Mouse (Mus musculus) ES-Bruce4 (cell line): ENCODE data around the gene Glmn. TPM values are rescaled to one million over a fixed set of nuclear protein-coding genes. Genes with fewer than 3 reads are reported as not detected.

Experiments used
- H3K27ac ChIP-seq: 2 replicates; pipeline ENCODE4 v1.5.1; 2012; ENCODE audit warnings: low read length, inconsistent platforms; ENCODE audit not compliant: insufficient read depth
- H3K27me3 ChIP-seq: 2 replicates; pipeline ENCODE4 v1.6.1; 2012; ENCODE audit warnings: mild to moderate bottlenecking, low read length, inconsistent platforms; ENCODE audit not compliant: control insufficient read depth, poor library complexity, insufficient read depth, severe bottlenecking
- H3K36me3 ChIP-seq: 2 replicates; pipeline ENCODE4 v1.6.1; 2012; ENCODE audit warnings: inconsistent platforms, mild to moderate bottlenecking, low read length, moderate library complexity; ENCODE audit not compliant: control insufficient read depth, poor library complexity, insufficient read depth, severe bottlenecking
- H3K4me1 ChIP-seq: one replicate; pipeline ENCODE4 v1.8.1; 2011; ENCODE audit warnings: low read length; ENCODE audit not compliant: control insufficient read depth, insufficient read depth
- H3K4me3 ChIP-seq: 2 replicates; pipeline ENCODE4 v1.5.1; 2011; ENCODE audit warnings: low read depth, mild to moderate bottlenecking, low read length
- H3K9ac ChIP-seq: 2 replicates; pipeline ENCODE4 v1.6.1; 2012; ENCODE audit warnings: low read depth, mild to moderate bottlenecking, inconsistent platforms; ENCODE audit not compliant: poor library complexity, severe bottlenecking
- H3K9me3 ChIP-seq: replicated peaks from 2 replicates; pipeline ENCODE4 v1.6.1; 2012; ENCODE audit warnings: mild to moderate bottlenecking, low read length, inconsistent platforms; ENCODE audit not compliant: control insufficient read depth, poor library complexity, insufficient read depth, severe bottlenecking
- CTCF ChIP-seq: IDR thresholded peaks from one replicate; pipeline ENCODE4 v1.8.1; 2011; ENCODE audit warnings: low read depth, low read length
- EP300 ChIP-seq: IDR thresholded peaks from 2 replicates; pipeline ENCODE4 v1.6.1; 2011; ENCODE audit warnings: low read depth, low read length; ENCODE audit not compliant: insufficient read depth
- POLR2A ChIP-seq: IDR thresholded peaks from one replicate; pipeline ENCODE4 v1.8.1; 2011; ENCODE audit warnings: low read length; ENCODE audit not compliant: insufficient read depth
- polyA plus RNA-seq: library from polyadenylated mRNA; stranded (reverse); fragments of >200 nt; gene quantifications from 2 replicates; pipeline ENCODE4 v1.2.4, GENCODE M21; 2011; ENCODE audit warnings: low read depth; ENCODE audit not compliant: missing spikeins, insufficient read depth, insufficient read length

The Glmn gene
- polyA plus RNA-seq, 1 experiment = 27.4 TPM

GRCm38 (mm10) chr5:107621327-107621726 lies 23.6 kb upstream of the Glmn start:
- TF ChIP-seq POLR2A (no peak), EP300 (no peak), CTCF (no peak)
- Histone ChIP-seq H3K27ac (no peak overlapping the region), H3K9ac (no peak overlapping the region), H3K4me3 (no peak overlapping the region), H3K36me3 (peaks cover 24% of the 10 kb centered on the region), H3K4me1 (no peaks in the 10 kb centered on the region), H3K27me3 (no peaks in the 10 kb centered on the region), H3K9me3 (no peaks in the 10 kb centered on the region)

DNA sequence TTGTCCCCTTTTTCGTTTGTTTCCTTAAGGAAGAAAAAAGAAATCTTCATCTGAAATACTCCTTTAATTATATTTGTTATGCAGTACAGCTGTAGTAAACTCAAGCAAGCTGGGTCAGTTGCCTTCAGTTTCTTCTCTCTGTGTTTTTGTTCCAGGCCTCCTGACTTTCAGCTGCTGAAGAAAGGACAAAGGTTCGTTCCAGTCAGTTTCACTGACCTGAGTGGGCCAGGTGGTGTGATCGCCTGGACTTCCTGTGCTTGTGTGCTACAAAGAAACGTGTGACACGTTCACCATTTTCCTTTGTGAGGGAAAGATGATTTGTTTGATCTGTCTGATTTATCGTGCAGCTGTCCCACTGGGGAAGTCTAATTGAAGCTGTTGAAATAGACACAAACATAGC lies 20.3 kb upstream of the Glmn start:
- TF ChIP-seq CTCF (no peak), POLR2A (no peak), EP300 (no peak)

GRCm38 (mm10) chr5:107611224-107611623 lies 13.5 kb upstream of the Glmn start:
- TF ChIP-seq EP300 = no peak
- peak; percentile 23 for TF ChIP-seq CTCF
- Histone ChIP-seq H3K9me3 (no peaks in the 10 kb centered on the region), H3K9ac (no peak overlapping the region), H3K27me3 (no peaks in the 10 kb centered on the region), H3K4me3 (no peak overlapping the region), H3K4me1 (no peaks in the 10 kb centered on the region), H3K27ac (no peak overlapping the region), H3K36me3 (peaks cover 16% of the 10 kb centered on the region)

More for the DNA sequence above, 20.3 kb upstream of the Glmn start:
- no peaks in the 10 kb centered on the region for H3K4me1 ChIP-seq
- H3K4me3 ChIP-seq = no peak overlapping the region
- peaks cover 29% of the 10 kb centered on the region for H3K36me3 ChIP-seq
- no peak overlapping the region for H3K27ac ChIP-seq
- H3K9me3 ChIP-seq = no peaks in the 10 kb centered on the region
- H3K27me3 ChIP-seq = no peaks in the 10 kb centered on the region
- H3K9ac ChIP-seq = no peak overlapping the region

- TF ChIP-seq POLR2A (no peak), CTCF (no peak), EP300 (no peak)
- Histone ChIP-seq H3K4me3 (no peak overlapping the region), H3K9me3 (no peaks in the 10 kb centered on the region), H3K36me3 (peaks cover 18% of the 10 kb centered on the region; the same call in 1 of the 2 replicates), H3K27ac (no peak overlapping the region), H3K27me3 (no peaks in the 10 kb centered on the region), H3K9ac (peak overlapping the region; percentile 83), H3K4me1 (peaks cover 2% of the 10 kb centered on the region)
These were observed 692 bp upstream of the Glmn start for GRCm38 (mm10) chr5:107598380-107598779.

- Histone ChIP-seq H3K4me1 (no peaks in the 10 kb centered on the region), H3K9ac (no peak overlapping the region), H3K27me3 (no peaks in the 10 kb centered on the region), H3K36me3 (no peaks in the 10 kb centered on the region), H3K27ac (no peak overlapping the region), H3K9me3 (0 out of 2 replicates have a peak, but pooled peaks cover 2% of the 10 kb centered on the region), H3K4me3 (no peak overlapping the region)
- no peak for TF ChIP-seq POLR2A
- no peak for TF ChIP-seq CTCF
- no peak for TF ChIP-seq EP300
These were observed 28.5 kb downstream of the Glmn start for GRCm38 (mm10) chr5:107569148-107569547.

- no peak overlapping the region for H3K9ac ChIP-seq
- H3K27me3 ChIP-seq = no peaks in the 10 kb centered on the region
- H3K4me1 ChIP-seq = no peaks in the 10 kb centered on the region
- H3K27ac ChIP-seq = no peak overlapping the region
- H3K36me3 ChIP-seq = peaks cover 5% of the 10 kb centered on the region
- TF ChIP-seq POLR2A = no peak
- TF ChIP-seq CTCF = no peak
- no peak for TF ChIP-seq EP300
- H3K4me3 ChIP-seq = no peak overlapping the region
- no peaks in the 10 kb centered on the region for H3K9me3 ChIP-seq
These were observed 40.7 kb downstream of the Glmn start for GRCm38 (mm10) chr5:107556969-107557368.
